Mouse (Mus musculus) intestine, embryonic 14.5 days (tissue): ENCODE results near the gene Itsn1. TPM values are rescaled to one million over a fixed set of nuclear protein-coding genes. Genes with fewer than 3 reads are reported as not detected.
A peak's percentile ranks its signal among the peaks of the same experiment; 100 is the strongest.

ENCODE experiments used
- ATAC-seq: fragments of 200-750 bp; cut with Nextera tagmentation; replicated peaks from 2 replicates; pipeline ENCODE4 v1.8.0; 2017; ENCODE audit warnings: low read depth, moderate number of reproducible peaks, moderate TSS enrichment, moderate library complexity; ENCODE audit not compliant: low FRiP score, low TSS enrichment
- DNase-seq: peaks from one replicate; pipeline ENCODE4 v3.0.0-alpha.2; 2018; ENCODE audit warnings: low spot score
- H3K27ac ChIP-seq: fragments of 300-500 bp; sonication (generic); 2 replicates; pipeline ENCODE4 v1.5.1; 2014; ENCODE audit warnings: low read depth, mild to moderate bottlenecking, control low read depth
- H3K27me3 ChIP-seq: fragments of 300-500 bp; sonication (generic); replicated peaks from 2 replicates; pipeline ENCODE4 v1.6.1; 2014; ENCODE audit warnings: low read length, control low read depth; ENCODE audit not compliant: control insufficient read depth, insufficient read depth
- H3K36me3 ChIP-seq: fragments of 300-500 bp; sonication (generic); 2 replicates; pipeline ENCODE4 v1.6.1; 2014; ENCODE audit warnings: low read length, control low read depth; ENCODE audit not compliant: control insufficient read depth, insufficient read depth
- H3K4me1 ChIP-seq: fragments of 300-500 bp; sonication (generic); replicated peaks from 2 replicates; pipeline ENCODE4 v1.6.1; 2014; ENCODE audit warnings: low read length, control low read depth, mixed read lengths; ENCODE audit not compliant: control insufficient read depth, insufficient read depth
- H3K4me2 ChIP-seq: fragments of 300-500 bp; sonication (generic); 2 replicates; pipeline ENCODE4 v1.6.1; 2014; ENCODE audit warnings: low read length
- H3K4me3 ChIP-seq: fragments of 300-500 bp; sonication (generic); 2 replicates; pipeline ENCODE4 v1.5.1; 2014; ENCODE audit warnings: low read depth, low read length, control low read depth, mixed read lengths
- H3K9ac ChIP-seq: fragments of 300-500 bp; sonication (generic); 2 replicates; pipeline ENCODE4 v1.6.1; 2014; ENCODE audit warnings: mild to moderate bottlenecking, low read length
- H3K9me3 ChIP-seq: fragments of 300-500 bp; sonication (generic); 2 replicates; pipeline ENCODE4 v1.6.1; 2016; ENCODE audit warnings: low read length, control low read depth; ENCODE audit not compliant: control insufficient read depth
- WGBS: fragments of 180-500 bp; shearing (Covaris S2); extraction: QIAGEN DNeasy Blood & Tissue Kit; methylation state at CpG from one replicate; pipeline ENCODE4 v1.1.7; 2014; 5-methylcytosine and 5-hydroxymethylcytosine counted together
- polyA plus RNA-seq: library from polyadenylated mRNA; unstranded; fragments of >200 nt; fragmentation: Nextera tagmentation; extraction: Ambion mirVana; gene quantifications from 2 replicates; pipeline ENCODE4 v1.2.1, GENCODE M21; 2014

Gene Itsn1
- polyA plus RNA-seq, 1 experiment from 2014 or later: 22.7 TPM

GRCm38 (mm10) chr16:91921340-91921739 is 192.3 kb downstream of the Itsn1 start:
- Histone ChIP-seq H3K27ac (no peak overlapping the region), H3K4me3 (no peak overlapping the region), H3K4me1 (no peaks in the 10 kb centered on the region), H3K36me3 (peaks cover 35% of the 10 kb centered on the region), H3K9ac (no peak overlapping the region), H3K27me3 (no peaks in the 10 kb centered on the region), H3K4me2 (no peak overlapping the region), H3K9me3 (no peaks in the 10 kb centered on the region)
- DNase-seq: no peak
- no peak for ATAC-seq
- 93% methylated on average over 11 of the region's 11 CpGs for WGBS

DNA sequence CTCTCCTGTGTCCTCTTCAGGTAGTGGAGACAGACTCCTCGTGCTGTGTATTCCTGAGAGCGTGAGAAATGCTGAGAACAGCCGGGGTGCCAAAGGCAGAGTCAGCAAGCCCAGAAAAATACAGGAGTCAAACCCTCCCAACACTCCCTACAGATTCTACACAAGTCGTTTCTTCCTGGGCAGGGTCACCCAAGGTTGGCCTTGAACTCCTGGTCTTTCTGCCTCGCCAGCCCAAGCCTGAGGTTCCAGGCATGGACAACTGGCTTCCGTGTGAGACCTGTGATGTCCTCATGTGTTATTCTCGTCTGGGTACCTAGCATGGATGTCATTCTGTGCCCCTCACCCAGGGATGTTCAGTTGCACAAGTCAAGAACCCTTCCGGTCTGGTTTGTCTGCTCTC is 193.9 kb downstream of the Itsn1 start:
- H3K9me3 ChIP-seq: no peaks in the 10 kb centered on the region
- no peaks in the 10 kb centered on the region for H3K27me3 ChIP-seq
- ATAC-seq: no peak
- H3K4me1 ChIP-seq: no peaks in the 10 kb centered on the region
- no peak for DNase-seq
- no peak overlapping the region for H3K27ac ChIP-seq
- H3K4me2 ChIP-seq: no peak overlapping the region
- H3K4me3 ChIP-seq: no peak overlapping the region
- peaks cover 51% of the 10 kb centered on the region for H3K36me3 ChIP-seq
- 79% methylated on average over 8 of the region's 8 CpGs for WGBS
- H3K9ac ChIP-seq: no peak overlapping the region

- WGBS: 89% methylated on average over 8 of the region's 8 CpGs
- Histone ChIP-seq H3K9ac (no peak overlapping the region), H3K36me3 (peaks cover 66% of the 10 kb centered on the region), H3K4me2 (no peak overlapping the region), H3K9me3 (no peaks in the 10 kb centered on the region), H3K27ac (no peak overlapping the region), H3K4me3 (no peak overlapping the region), H3K27me3 (no peaks in the 10 kb centered on the region), H3K4me1 (no peaks in the 10 kb centered on the region)
- no peak for ATAC-seq
- DNase-seq: no peak
Measured at GRCm38 (mm10) chr16:91924426-91924825, 195.3 kb downstream of the Itsn1 start.

DNA sequence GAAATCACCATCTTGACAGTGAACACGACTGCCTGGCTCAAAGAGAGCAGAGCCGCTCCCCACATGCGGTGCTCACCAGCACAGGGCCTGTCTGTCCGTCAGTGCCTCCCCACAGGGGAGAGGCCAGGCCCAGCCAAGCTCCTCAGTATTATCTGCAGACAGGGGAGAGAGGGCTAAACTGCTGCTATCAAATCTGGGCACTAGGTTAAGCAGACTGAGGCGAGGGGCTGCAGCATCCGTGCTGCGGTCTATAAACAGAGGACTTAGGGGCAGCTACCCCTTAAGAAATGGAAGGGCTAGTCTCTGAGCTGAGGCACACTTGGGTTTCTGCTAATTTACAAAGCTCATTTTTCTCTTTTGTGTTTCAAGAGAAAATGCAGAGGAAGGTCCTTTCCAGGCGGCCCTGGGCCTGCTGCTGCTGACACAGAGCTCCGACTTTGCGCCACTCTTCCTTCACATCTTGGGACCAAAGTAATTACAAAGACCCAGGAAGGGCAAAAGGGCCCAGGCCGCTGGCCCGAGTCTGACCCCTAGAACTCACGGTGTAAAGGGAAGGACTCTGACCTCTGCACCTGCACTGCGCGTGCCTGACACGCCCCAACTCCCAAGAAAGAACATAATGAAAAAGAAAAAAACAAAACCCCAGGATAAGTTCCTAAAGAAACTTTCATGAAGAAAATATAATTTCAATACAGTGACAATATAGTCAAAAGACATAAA is 199.0 kb downstream of the Itsn1 start:
- peaks cover 9% of the 10 kb centered on the region for H3K4me1 ChIP-seq
- no peak overlapping the region for H3K27ac ChIP-seq
- ATAC-seq (no peak), DNase-seq (peak; percentile 37)
- no peaks in the 10 kb centered on the region for H3K27me3 ChIP-seq
- peaks cover 71% of the 10 kb centered on the region for H3K36me3 ChIP-seq
- no peak overlapping the region for H3K4me2 ChIP-seq
- H3K9ac ChIP-seq: no peak overlapping the region
- WGBS: 90% methylated on average over 16 of the region's 16 CpGs
- H3K4me3 ChIP-seq: no peak overlapping the region
- H3K9me3 ChIP-seq: no peaks in the 10 kb centered on the region

DNA sequence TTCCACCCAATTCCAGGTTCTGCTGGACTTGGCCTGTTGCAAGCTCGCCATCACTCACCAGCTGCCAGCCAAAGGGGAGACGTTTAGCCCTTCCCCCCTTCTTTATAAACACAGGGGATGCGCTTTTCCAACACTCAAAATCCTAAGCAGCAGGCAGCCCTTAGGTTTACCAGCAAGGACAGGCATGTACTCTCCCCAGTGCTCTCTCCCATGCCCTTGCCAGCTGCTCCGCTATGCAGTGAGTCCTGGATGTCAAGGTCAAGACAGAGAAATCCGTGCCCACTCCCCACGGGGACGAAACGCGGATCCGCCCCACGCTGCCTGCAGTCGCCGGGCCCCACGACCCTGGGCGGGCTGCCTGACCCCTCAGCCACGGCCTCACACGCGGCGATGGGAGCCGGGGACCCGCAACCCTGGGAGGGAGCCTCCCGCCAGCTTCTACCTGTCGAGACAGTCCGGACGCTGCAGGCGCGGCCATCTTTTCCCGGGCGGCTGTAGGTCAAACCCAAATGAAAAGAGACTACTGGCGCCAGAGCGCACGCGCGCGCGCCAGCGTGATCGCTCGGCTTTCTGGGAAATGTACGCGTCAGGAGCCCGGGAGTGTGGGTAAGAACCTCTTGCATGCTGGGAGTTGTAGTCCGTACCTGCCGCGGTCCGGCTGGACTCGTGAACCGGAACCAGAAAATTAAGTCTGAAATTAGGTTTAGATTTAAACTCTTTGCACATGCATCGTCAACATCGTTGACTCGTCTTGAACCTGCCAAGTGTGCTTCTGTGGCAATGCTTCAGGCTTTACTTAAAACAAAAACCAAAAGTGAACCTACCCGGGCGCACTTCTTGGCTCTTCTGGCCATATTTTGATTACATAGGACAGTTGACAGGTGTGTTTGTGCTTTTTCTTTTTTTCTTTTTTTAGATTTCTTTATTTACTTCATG is 202.3 kb downstream of the Itsn1 start:
- Histone ChIP-seq H3K36me3 (peaks cover 39% of the 10 kb centered on the region), H3K4me1 (peaks cover 9% of the 10 kb centered on the region), H3K27me3 (no peaks in the 10 kb centered on the region), H3K27ac (peak overlapping the region; percentile 87), H3K9me3 (no peaks in the 10 kb centered on the region), H3K4me2 (peak overlapping the region; percentile 93), H3K4me3 (peak overlapping the region; percentile 92), H3K9ac (peak overlapping the region; percentile 92)
- 2% methylated on average over 53 of the region's 53 CpGs for WGBS
- ATAC-seq: peak; percentile 97
- peak; percentile 93 for DNase-seq

- Histone ChIP-seq H3K9me3 (no peaks in the 10 kb centered on the region), H3K4me3 (peak overlapping the region; percentile 92), H3K9ac (peak overlapping the region; percentile 29; the same call in 1 of the 2 replicates), H3K27ac (no peak overlapping the region), H3K4me1 (peaks cover 9% of the 10 kb centered on the region), H3K4me2 (peak overlapping the region; percentile 51), H3K36me3 (peaks cover 30% of the 10 kb centered on the region), H3K27me3 (no peaks in the 10 kb centered on the region)
- ATAC-seq (no peak), DNase-seq (peak; percentile 34)
- 54% methylated on average over 8 of the region's 8 CpGs for WGBS
Measured at GRCm38 (mm10) chr16:91932082-91932690, 203.1 kb downstream of the Itsn1 start.

- no peak overlapping the region for H3K4me3 ChIP-seq
- no peak overlapping the region for H3K9ac ChIP-seq
- no peak overlapping the region for H3K27ac ChIP-seq
- 51% methylated on average over 9 of the region's 10 CpGs for WGBS
- ATAC-seq (no peak), DNase-seq (peak; percentile 46)
- H3K36me3 ChIP-seq: peaks cover 22% of the 10 kb centered on the region
- no peaks in the 10 kb centered on the region for H3K9me3 ChIP-seq
- H3K4me1 ChIP-seq: peaks cover 9% of the 10 kb centered on the region
- no peak overlapping the region for H3K4me2 ChIP-seq
- no peaks in the 10 kb centered on the region for H3K27me3 ChIP-seq
Measured at GRCm38 (mm10) chr16:91932843-91933518, 203.9 kb downstream of the Itsn1 start.

- DNase-seq: peak; percentile 51
- Histone ChIP-seq H3K27ac (no peak overlapping the region), H3K4me2 (no peak overlapping the region), H3K4me3 (no peak overlapping the region), H3K4me1 (peaks cover 7% of the 10 kb centered on the region), H3K27me3 (no peaks in the 10 kb centered on the region), H3K9ac (no peak overlapping the region), H3K9me3 (no peaks in the 10 kb centered on the region), H3K36me3 (peaks cover 1% of the 10 kb centered on the region; the same call in 1 of the 2 replicates)
- no peak for ATAC-seq
- WGBS: 33% methylated on average over 8 of the region's 8 CpGs
Measured at GRCm38 (mm10) chr16:91935108-91935507, 206.0 kb downstream of the Itsn1 start.
